Mouse (Mus musculus) forebrain, embryonic 10.5 days (tissue): Measurements from ENCODE around the gene Luc7l3. TPM values are rescaled to one million over a fixed set of nuclear protein-coding genes. Genes with fewer than 3 reads are reported as not detected.
A peak's percentile ranks its signal among the peaks of the same experiment; 100 is the strongest.

ENCODE experiments used
- DNase-seq: peaks from one replicate; pipeline ENCODE4 v3.0.0-alpha.2; 2017; ENCODE audit warnings: low spot score; ENCODE audit errors: extremely low spot score
- H3K27ac ChIP-seq: fragments of 300-500 bp; sonication (generic); 2 replicates; pipeline ENCODE4 v1.5.1; 2016; ENCODE audit warnings: mild to moderate bottlenecking
- H3K27me3 ChIP-seq: fragments of 300-500 bp; sonication (generic); 2 replicates; pipeline ENCODE4 v1.6.1; 2016; ENCODE audit warnings: mild to moderate bottlenecking; ENCODE audit not compliant: poor library complexity, severe bottlenecking
- H3K36me3 ChIP-seq: fragments of 300-500 bp; sonication (generic); replicated peaks from 2 replicates; pipeline ENCODE4 v1.6.1; 2016; ENCODE audit warnings: mild to moderate bottlenecking, moderate library complexity
- H3K4me1 ChIP-seq: fragments of 300-500 bp; sonication (generic); 2 replicates; pipeline ENCODE4 v1.6.1; 2016
- H3K4me3 ChIP-seq: fragments of 300-500 bp; sonication (generic); 2 replicates; pipeline ENCODE4 v1.5.1; 2016; ENCODE audit warnings: mild to moderate bottlenecking, moderate library complexity
- H3K9me3 ChIP-seq: fragments of 300-500 bp; sonication (generic); 2 replicates; pipeline ENCODE4 v1.6.1; 2016; ENCODE audit warnings: mild to moderate bottlenecking, moderate library complexity
- WGBS: fragments of 180-500 bp; shearing (Covaris S2); methylation state at CpG from one replicate; pipeline ENCODE4 v1.1.7; 2016; 5-methylcytosine and 5-hydroxymethylcytosine counted together
- polyA plus RNA-seq: library from polyadenylated mRNA; unstranded; fragments of >200 nt; fragmentation: Nextera tagmentation; extraction: Ambion mirVana; gene quantifications from 2 replicates; pipeline ENCODE4 v1.2.1, GENCODE M21; 2016

The Luc7l3 gene
- polyA plus RNA-seq, 1 experiment from 2014 or later: 113 TPM

DNA sequence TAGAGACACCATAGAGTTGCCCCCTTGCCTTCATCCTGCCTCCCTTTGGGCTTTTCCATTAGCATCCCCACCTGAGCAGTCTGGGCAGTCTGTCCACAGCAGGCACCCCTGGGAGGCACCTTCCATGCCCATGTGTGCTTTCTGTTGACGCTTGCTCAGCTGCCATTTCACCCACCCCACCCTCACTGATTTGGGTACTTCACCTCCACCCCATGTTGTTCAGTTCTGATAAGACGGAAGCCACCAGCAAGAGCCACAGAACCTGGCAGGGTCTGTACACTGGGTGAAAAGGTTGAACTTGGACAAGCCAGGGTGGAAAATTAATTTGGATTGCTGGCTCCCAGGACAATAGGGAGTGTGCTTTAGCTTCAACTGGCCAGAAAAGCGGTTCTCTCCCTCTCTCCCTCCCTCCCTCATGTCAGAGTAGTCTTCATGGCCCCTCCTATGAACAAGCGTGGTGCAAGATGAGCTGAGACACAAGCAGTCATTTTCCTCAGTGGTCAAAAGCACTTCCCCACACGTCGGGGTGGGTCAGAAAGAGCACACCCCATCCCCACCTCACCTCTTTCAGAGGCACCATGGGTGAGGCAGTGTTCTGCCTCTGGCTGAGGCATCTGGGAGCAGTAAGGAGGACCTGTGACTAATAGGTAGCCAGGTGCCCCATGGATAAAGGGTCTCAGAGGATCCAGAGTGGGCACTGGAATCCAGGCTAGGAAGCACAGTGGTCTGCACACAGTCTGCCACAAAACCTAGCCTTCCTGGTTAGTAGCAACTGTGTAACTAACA lies 60.0 kb downstream of the Luc7l3 start:
- DNase-seq: no peak
- H3K4me3 ChIP-seq: no peak overlapping the region
- 78% methylated on average over 6 of the region's 6 CpGs for WGBS
- peaks cover 29% of the 10 kb centered on the region for H3K4me1 ChIP-seq
- peak overlapping the region; percentile 8; the same call in 1 of the 2 replicates for H3K27ac ChIP-seq
- no peaks in the 10 kb centered on the region for H3K9me3 ChIP-seq
- H3K36me3 ChIP-seq: no peaks in the 10 kb centered on the region
- no peaks in the 10 kb centered on the region for H3K27me3 ChIP-seq

- WGBS: 54% methylated on average over 4 of the region's 4 CpGs
- no peaks in the 10 kb centered on the region for H3K36me3 ChIP-seq
- no peak overlapping the region for H3K4me3 ChIP-seq
- no peaks in the 10 kb centered on the region for H3K27me3 ChIP-seq
- peak overlapping the region; percentile 33; the same call in 1 of the 2 replicates for H3K27ac ChIP-seq
- H3K9me3 ChIP-seq: no peaks in the 10 kb centered on the region
- peaks cover 23% of the 10 kb centered on the region for H3K4me1 ChIP-seq
- DNase-seq: no peak
Observed at GRCm38 (mm10) chr11:94259814-94260213, 62.0 kb downstream of the Luc7l3 start.

DNA sequence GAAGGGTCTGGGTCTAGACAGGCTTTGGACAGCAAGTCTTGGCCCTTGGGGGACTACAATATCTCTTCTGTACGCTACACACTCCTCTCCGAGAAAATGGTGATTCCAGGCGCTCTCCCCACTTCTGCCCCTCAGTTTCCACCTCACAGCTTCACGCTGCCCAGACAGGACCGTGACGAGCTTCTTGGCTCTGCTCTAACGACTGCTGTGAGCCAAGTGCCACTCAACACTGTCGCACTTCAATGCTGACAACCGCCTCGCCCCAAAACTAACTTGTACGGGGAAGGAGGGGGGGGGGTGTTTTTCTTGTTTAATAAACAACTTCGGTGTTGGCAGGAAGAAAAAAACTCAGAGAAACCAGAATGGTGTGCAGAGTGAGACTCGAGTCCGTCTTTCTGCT lies 63.8 kb downstream of the Luc7l3 start:
- 84% methylated on average over 14 of the region's 14 CpGs for WGBS
- Histone ChIP-seq H3K4me1 (peaks cover 18% of the 10 kb centered on the region), H3K27me3 (no peaks in the 10 kb centered on the region), H3K9me3 (no peaks in the 10 kb centered on the region), H3K27ac (no peak overlapping the region), H3K4me3 (no peak overlapping the region), H3K36me3 (no peaks in the 10 kb centered on the region)
- DNase-seq: no peak

- H3K36me3 ChIP-seq: no peaks in the 10 kb centered on the region
- DNase-seq: no peak
- WGBS: 81% methylated on average over 5 of the region's 5 CpGs
- no peaks in the 10 kb centered on the region for H3K27me3 ChIP-seq
- no peak overlapping the region for H3K4me3 ChIP-seq
- peaks cover 10% of the 10 kb centered on the region for H3K4me1 ChIP-seq
- no peak overlapping the region for H3K27ac ChIP-seq
- no peaks in the 10 kb centered on the region for H3K9me3 ChIP-seq
Observed at GRCm38 (mm10) chr11:94255733-94256132, 66.1 kb downstream of the Luc7l3 start.

GRCm38 (mm10) chr11:94253691-94254090 lies 68.1 kb downstream of the Luc7l3 start:
- no peak overlapping the region for H3K27ac ChIP-seq
- WGBS: 91% methylated on average over 10 of the region's 10 CpGs
- DNase-seq: no peak
- H3K4me1 ChIP-seq: 0 out of 2 replicates have a peak, but pooled peaks cover 4% of the 10 kb centered on the region
- H3K27me3 ChIP-seq: no peaks in the 10 kb centered on the region
- no peaks in the 10 kb centered on the region for H3K9me3 ChIP-seq
- H3K36me3 ChIP-seq: no peaks in the 10 kb centered on the region
- no peak overlapping the region for H3K4me3 ChIP-seq

- Histone ChIP-seq H3K36me3 (no peaks in the 10 kb centered on the region), H3K9me3 (no peaks in the 10 kb centered on the region), H3K27ac (no peak overlapping the region), H3K4me1 (0 out of 2 replicates have a peak, but pooled peaks cover 4% of the 10 kb centered on the region), H3K27me3 (no peaks in the 10 kb centered on the region), H3K4me3 (no peak overlapping the region)
- 84% methylated on average over 9 of the region's 9 CpGs for WGBS
- no peak for DNase-seq
Observed at GRCm38 (mm10) chr11:94253156-94253555, 68.6 kb downstream of the Luc7l3 start.

- no peak for DNase-seq
- Histone ChIP-seq H3K36me3 (no peaks in the 10 kb centered on the region), H3K9me3 (no peaks in the 10 kb centered on the region), H3K4me3 (no peak overlapping the region), H3K4me1 (peaks cover 56% of the 10 kb centered on the region), H3K27me3 (peaks cover 51% of the 10 kb centered on the region), H3K27ac (peak overlapping the region; percentile 64)
- 76% methylated on average over 8 of the region's 8 CpGs for WGBS
Observed at GRCm38 (mm10) chr11:94246789-94247061, 75.1 kb downstream of the Luc7l3 start.

DNA sequence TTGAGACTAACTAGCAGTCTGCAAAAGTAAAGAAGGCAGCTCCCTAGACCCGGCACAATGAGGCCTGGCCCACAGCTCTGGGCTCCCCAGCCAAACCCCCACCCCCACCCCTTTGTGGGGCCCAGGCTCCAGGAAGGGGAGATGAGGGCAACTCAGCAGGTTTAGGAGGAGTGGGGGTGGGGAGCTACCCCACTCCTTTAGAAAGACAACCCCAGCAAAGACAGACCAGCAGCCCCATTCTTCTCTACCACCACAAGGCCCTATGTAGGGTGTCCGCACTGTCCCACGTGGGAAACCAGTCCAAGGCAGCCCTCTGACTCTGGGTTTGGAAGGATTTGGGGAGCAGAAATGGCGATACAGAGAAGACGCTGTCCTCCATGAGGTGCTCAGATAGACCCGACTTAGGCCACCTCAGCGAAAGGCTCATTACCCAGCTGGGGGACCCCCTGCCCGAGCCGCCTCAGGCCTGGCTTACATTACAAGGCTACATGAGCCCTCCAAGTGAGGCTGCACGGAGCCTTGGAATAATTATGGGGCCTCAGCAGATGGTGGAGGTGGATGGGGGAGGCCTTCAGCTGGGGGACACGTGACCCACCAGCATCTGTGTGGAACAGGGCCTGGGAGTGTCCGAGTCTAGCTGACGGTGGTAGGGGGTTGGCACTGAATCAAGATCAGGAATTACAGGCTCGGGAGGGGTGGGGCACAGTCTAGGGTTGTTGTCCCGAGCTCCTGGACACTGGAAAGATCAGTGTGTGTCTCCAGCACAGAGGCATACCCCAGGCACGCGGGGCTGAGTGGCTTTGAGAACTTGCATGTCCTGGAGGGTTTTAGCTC lies 75.6 kb downstream of the Luc7l3 start, which contains the start of gene Wfikkn2:
Wfikkn2 (minus strand) TSS at position 51 of the 834 bp plus-strand sequence.
- Histone ChIP-seq H3K36me3 (no peaks in the 10 kb centered on the region), H3K9me3 (no peaks in the 10 kb centered on the region), H3K27ac (peak within 1 kb of the TSS; percentile 64), H3K4me3 (no peak within 1 kb of the TSS), H3K27me3 (peaks cover 57% of the 10 kb centered on the region), H3K4me1 (peaks cover 56% of the 10 kb centered on the region)
- 53% methylated on average over 17 of the region's 17 CpGs for WGBS
- peak; percentile 51 for DNase-seq

- no peak overlapping the region for H3K27ac ChIP-seq
- no peaks in the 10 kb centered on the region for H3K36me3 ChIP-seq
- no peaks in the 10 kb centered on the region for H3K9me3 ChIP-seq
- peaks cover 60% of the 10 kb centered on the region for H3K27me3 ChIP-seq
- no peak for DNase-seq
- 64% methylated on average over 9 of the region's 9 CpGs for WGBS
- H3K4me3 ChIP-seq: no peak overlapping the region
- peaks cover 68% of the 10 kb centered on the region for H3K4me1 ChIP-seq
Observed at GRCm38 (mm10) chr11:94244385-94244784, 77.4 kb downstream of the Luc7l3 start.

- DNase-seq: peak; percentile 36
- WGBS: 35% methylated on average over 15 of the region's 15 CpGs
- H3K4me1 ChIP-seq: peaks cover 71% of the 10 kb centered on the region
- no peaks in the 10 kb centered on the region for H3K36me3 ChIP-seq
- H3K9me3 ChIP-seq: no peaks in the 10 kb centered on the region
- peaks cover 60% of the 10 kb centered on the region for H3K27me3 ChIP-seq
- peak overlapping the region; percentile 44 for H3K4me3 ChIP-seq
- peak overlapping the region; percentile 82 for H3K27ac ChIP-seq
Observed at GRCm38 (mm10) chr11:94243422-94244180, 78.2 kb downstream of the Luc7l3 start.

DNA sequence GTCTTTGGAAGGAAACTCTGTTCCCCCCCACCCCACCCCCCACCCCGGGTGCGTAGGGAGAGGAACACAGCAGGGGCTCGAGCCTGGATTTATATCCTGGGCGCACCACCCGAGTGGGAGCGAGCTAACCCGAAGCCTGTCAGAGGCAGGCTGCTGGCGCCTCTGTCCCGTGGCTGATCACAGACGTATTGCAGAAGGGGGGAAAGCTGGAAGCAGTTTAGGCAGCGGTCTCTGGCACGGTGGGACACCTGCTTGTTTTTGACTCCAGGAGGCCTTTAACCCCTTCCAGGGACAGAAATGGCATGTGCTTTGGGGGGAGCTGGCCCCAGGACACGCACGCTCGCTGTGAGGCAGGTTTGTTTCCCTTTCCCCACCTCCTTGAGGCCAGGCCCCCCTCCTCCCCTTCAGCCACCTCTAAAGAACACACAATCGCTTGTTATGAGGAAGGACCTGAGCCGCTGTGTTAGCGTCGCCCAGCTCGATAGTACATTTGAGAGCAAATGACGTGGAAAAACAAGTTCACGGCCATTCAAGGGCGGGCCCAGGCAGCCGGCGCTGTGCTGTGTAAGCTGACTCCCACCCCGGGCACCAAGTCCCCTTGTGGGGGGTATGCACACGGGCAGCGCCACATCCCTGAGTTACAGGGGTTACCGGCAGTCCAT lies 78.9 kb downstream of the Luc7l3 start:
- Histone ChIP-seq H3K27me3 (peaks cover 60% of the 10 kb centered on the region), H3K4me3 (peak overlapping the region; percentile 44), H3K4me1 (peaks cover 71% of the 10 kb centered on the region), H3K27ac (peak overlapping the region; percentile 82), H3K9me3 (no peaks in the 10 kb centered on the region), H3K36me3 (no peaks in the 10 kb centered on the region)
- WGBS: 4% methylated on average over 29 of the region's 29 CpGs
- DNase-seq: peak; percentile 52

GRCm38 (mm10) chr11:94239706-94240105 lies 82.1 kb downstream of the Luc7l3 start:
- Histone ChIP-seq H3K27ac (peak overlapping the region; percentile 45), H3K4me1 (peaks cover 52% of the 10 kb centered on the region)

More at GRCm38 (mm10) chr11:94239706-94240105, 82.1 kb downstream of the Luc7l3 start:
- Histone ChIP-seq H3K27me3 (peaks cover 44% of the 10 kb centered on the region), H3K9me3 (no peaks in the 10 kb centered on the region), H3K4me3 (no peak overlapping the region), H3K36me3 (no peaks in the 10 kb centered on the region)
- WGBS: 34% methylated on average over 9 of the region's 9 CpGs
- DNase-seq: peak; percentile 29
